Mouse (Mus musculus): Measurements from ENCODE around the gene Gjc2.
"Not testable (repeated sequence)": the region's sequence is repeated elsewhere in the genome, so short reads cannot be mapped to it uniquely, and the experiment has no call there.

Gjc2 gene

GRCm38 (mm10) chr11:59182864-59183331 is at the start of gene Gjc2:
TSS of gene Gjc2 (minus strand) at chr11:59183213.
- DNase-seq (ENCODE audit: low spot score in 2 of 2) = peak in 1 of 2 experiments; percentile 62

- DNase-seq (ENCODE audit: low spot score in 2 of 2) = no peak
These were observed 49.8 kb upstream of the Gjc2 start for GRCm38 (mm10) chr11:59232797-59233196.

- peak in 1 of 2 experiments; percentile 69 for DNase-seq (ENCODE audit: low spot score in 2 of 2)
These were observed 47.2 kb upstream of the Gjc2 start for GRCm38 (mm10) chr11:59230144-59230760.

- DNase-seq (ENCODE audit: low spot score in 2 of 2) = peak; percentile 95 to 96
These were observed 45.3 kb upstream of the Gjc2 start, which contains the start of gene Arf1 for GRCm38 (mm10) chr11:59228122-59228953. TSS of gene Arf1 (minus strand) at chr11:59228270.

GRCm38 (mm10) chr11:59227604-59228121 is 44.6 kb upstream of the Gjc2 start:
- DNase-seq (ENCODE audit: low spot score in 2 of 2) = no peak

DNA sequence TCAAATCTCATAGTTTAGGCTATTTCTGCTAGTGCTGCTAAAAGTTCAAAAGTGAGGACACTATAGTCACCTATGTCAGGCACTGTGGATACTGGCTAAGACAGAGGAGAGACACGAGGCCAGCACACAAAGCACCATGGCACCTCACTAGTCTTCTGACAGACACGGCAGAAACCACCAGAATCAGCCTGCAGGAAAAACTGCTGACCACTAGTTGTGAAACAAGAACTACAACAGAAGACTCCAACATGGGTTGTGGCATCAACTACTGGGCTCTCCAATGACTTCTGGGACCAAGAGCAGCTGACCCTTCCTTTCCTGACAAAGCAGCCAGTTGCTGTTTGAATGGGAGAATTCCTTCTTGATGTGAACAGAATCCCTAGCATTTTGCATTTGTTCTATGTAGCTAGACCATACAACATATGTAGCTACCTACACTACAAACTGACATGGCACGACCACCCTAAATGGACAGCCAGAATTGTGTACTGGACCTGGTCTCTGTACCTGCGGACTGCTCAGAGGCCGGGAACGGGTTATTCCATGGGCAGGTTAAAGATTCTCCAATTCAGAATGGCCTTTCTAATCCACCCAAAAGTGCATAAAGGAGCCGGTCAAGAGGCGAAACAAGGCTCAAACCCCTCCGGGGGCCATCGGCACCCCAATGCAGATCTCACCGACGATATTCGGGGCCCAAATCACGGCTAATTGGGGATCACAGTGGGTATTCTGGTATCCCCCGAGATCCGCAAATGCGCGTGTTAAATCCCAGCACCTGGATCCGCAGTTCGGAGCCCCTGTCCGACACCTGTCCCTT is 44.0 kb upstream of the Gjc2 start:
- no peak for DNase-seq (ENCODE audit: low spot score in 2 of 2)

DNA sequence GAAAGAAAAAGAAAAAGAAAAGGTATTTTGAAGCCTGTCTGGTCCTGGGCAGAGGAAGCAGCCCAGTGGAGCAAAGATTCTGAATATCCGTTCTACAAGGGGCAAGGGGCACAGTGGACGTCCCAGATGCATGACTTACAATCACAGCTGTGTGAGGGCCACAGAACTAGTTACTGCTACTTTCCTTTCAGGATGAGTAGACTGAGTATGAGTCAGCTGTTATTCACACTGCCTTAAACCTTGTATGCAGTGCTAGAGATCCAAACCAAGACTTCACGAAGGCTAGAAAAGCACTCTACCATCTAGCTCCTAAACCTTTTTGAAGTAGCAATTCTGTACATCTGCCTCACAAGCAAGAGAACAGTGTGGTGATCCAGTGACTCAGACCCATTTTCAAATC is 43.2 kb upstream of the Gjc2 start:
- DNase-seq (ENCODE audit: low spot score in 2 of 2) = no peak

GRCm38 (mm10) chr11:59225167-59225566 is 42.2 kb upstream of the Gjc2 start:
- DNase-seq (ENCODE audit: low spot score in 2 of 2) = no peak

- no peak for DNase-seq (ENCODE audit: low spot score in 2 of 2)
These were observed 41.5 kb upstream of the Gjc2 start for GRCm38 (mm10) chr11:59224470-59224869.

DNA sequence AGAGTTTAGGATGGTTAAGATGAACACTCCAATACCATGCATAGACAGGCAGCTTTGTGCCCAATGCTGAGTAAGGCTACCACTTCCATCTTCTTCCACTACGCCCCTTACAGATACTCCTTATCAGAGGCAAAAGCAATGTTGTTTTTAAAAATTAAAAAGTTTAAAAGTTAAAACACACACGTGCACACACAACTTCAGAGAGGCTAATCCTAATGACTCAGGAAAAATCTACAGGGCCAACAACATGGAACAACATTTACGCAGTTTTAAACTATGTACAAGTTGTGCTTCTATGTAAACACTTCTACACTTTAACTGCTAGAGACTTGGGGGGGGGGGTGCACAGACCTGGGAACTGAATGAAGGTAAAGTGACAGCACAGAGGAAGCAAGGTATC is 41.0 kb upstream of the Gjc2 start:
- DNase-seq (ENCODE audit: low spot score in 2 of 2) = no peak

- DNase-seq (ENCODE audit: low spot score in 2 of 2) = no peak
These were observed 39.3 kb upstream of the Gjc2 start for GRCm38 (mm10) chr11:59222306-59222705.

DNA sequence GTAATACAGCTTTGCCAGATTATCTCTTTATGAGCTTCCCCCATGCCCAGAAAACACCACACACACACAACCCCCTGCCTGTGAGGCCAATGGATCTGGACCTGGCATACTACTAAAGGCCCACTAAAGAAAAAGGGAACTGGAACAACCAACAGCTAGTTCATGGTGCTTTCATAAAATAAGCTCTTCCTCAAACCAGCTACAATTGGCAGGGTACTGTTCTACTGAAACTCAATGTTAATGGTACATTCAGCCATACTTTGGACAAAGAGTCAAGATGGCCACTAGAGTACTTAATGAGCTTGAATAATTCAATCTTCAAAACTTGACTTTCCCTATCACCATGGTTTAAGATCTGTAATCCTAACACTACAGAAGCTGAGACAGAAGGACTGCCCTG is 38.6 kb upstream of the Gjc2 start:
- no peak for DNase-seq (ENCODE audit: low spot score in 2 of 2)

GRCm38 (mm10) chr11:59219064-59219463 is 36.1 kb upstream of the Gjc2 start:
- no peak for DNase-seq (ENCODE audit: low spot score in 2 of 2)

- peak in 1 of 2 experiments; percentile 68 for DNase-seq (ENCODE audit: low spot score in 2 of 2)
These were observed 35.5 kb upstream of the Gjc2 start for GRCm38 (mm10) chr11:59218389-59218998.

GRCm38 (mm10) chr11:59216955-59217354 is 33.9 kb upstream of the Gjc2 start:
- DNase-seq (ENCODE audit: low spot score in 2 of 2) = no peak

GRCm38 (mm10) chr11:59212892-59213494 is 30.0 kb upstream of the Gjc2 start:
- DNase-seq (ENCODE audit: low spot score in 2 of 2) = no peak

GRCm38 (mm10) chr11:59212320-59212719 is 29.3 kb upstream of the Gjc2 start:
- DNase-seq (ENCODE audit: low spot score in 2 of 2) = not testable (repeated sequence)

- not testable (repeated sequence) for DNase-seq (ENCODE audit: low spot score in 2 of 2)
These were observed 28.5 kb upstream of the Gjc2 start for GRCm38 (mm10) chr11:59211561-59211960.

DNA sequence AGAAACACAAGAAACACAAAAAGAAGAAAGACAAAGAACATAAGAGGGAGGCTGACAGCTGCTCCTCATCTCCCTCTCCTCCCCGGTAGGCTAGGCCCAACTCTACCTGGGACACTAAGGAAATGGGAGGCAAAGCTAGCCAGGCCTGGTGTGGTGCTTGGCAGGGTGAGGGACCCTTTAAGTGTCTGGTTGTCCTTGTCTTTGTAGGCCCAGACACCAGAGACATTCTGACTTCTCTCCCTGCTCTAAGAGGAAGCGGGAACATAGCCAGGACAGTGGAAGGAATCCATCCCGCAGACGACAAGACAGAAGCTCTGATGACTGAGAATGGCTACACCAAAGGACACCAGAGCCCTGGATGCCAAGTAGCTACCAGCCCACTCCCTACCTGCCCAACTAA is 27.0 kb upstream of the Gjc2 start:
- DNase-seq (ENCODE audit: low spot score in 2 of 2) = no peak

DNA sequence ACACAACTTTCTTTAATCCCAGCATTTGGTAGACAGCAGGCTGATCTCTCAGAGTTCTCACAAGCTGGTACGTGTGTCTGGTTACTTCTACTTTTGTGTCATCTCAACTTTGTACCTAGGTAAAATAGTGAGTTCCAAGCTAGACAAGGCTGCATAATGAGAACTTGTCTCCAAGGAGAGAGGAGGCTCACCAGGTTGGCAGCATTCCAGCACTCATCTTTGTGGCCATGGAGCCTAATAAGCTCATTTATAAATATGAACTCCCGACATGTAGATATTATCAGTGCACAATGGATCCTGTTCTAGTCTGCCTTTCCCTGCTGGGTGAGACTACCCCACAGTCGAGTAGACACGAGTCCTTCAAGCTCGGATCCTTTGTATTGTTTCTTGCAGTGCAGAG is 26.6 kb upstream of the Gjc2 start:
- no peak for DNase-seq (ENCODE audit: low spot score in 2 of 2)

GRCm38 (mm10) chr11:59209003-59209441 is 26.0 kb upstream of the Gjc2 start:
- DNase-seq (ENCODE audit: low spot score in 2 of 2) = peak; percentile 50 to 61

All from urinary bladder, adult 18-20 months (tissue).